Mouse (Mus musculus) kidney, postnatal 4 days (tissue): Measurements from ENCODE around the gene Ifitm2.
A peak's percentile ranks its signal among the peaks of the same experiment; 100 is the strongest.

Experiments
- DNase-seq, 2 experiments: peaks; one replicate each; pipeline ENCODE4 v3.0.0; 2021; ENCODE audit warnings: mixed read lengths in 2 of 2

Ifitm2 gene

DNA sequence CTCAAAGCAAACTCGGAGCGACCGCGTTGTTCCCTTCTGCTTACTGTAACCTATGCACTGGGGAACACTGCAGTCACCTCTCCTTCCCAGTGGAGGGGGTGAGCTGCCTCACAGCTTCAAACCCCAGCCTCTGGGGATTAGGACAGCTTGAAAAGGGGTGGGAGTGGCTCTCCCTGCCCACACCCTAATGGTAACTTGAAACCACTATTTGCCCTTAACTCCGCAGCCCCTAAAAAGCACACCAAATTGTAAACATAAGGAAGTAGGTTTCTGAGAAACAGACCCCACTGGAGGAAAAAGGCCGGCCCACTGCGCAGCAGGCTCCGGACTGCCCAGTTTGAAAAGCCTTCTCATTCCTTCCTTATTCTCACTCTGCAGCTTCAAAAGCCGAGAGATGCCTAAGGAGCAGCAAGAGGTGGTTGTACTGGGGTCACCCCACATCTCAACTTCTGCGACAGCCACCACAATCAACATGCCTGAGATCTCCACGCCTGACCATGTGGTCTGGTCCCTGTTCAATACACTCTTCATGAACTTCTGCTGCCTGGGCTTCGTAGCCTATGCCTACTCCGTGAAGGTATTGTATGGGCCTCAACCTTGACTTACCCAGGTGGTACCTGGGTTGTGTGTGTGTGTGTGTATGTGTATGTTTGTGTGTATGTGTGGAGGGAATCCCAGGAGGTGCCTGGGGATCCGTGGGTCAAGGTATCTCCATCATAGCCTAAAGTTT, 12.2 kb upstream of the Ifitm2 start:
- DNase-seq, result peak; percentile 42 to 61

- no peak for DNase-seq
Observed at GRCm38 (mm10) chr7:140966921-140967320, 11.1 kb upstream of the Ifitm2 start, which contains the start of gene Ifitm1. TSS of gene Ifitm1 (plus strand) at chr7:140967221.

- no peak for DNase-seq
Observed at GRCm38 (mm10) chr7:140962733-140963132, 6.9 kb upstream of the Ifitm2 start.

- DNase-seq, result no peak
Observed at GRCm38 (mm10) chr7:140961416-140961815, 5.6 kb upstream of the Ifitm2 start.

DNA sequence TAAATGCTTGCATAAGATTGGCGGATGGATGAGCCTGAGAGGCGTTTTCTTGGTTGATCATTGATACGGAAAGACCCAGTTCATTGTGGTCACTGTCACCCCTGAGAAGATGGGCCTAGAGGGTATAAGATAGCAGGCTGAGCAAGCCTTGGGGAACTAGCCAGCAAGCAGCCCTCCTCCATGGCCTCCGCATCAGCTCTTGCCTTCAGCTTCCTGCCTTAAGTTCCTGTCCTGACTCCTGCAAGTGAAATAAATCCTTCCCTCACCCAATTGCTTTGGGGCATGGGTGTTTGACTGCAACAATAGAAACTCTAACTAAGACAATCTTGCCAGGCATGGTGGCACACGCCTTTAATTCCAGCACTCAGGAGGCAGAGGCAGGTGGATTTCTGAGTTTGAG, 4.2 kb upstream of the Ifitm2 start:
- DNase-seq, result no peak

GRCm38 (mm10) chr7:140959181-140959901, 3.6 kb upstream of the Ifitm2 start:
- peak; percentile 76 to 81 for DNase-seq

- no peak for DNase-seq
Observed at GRCm38 (mm10) chr7:140956556-140956869, 726 bp upstream of the Ifitm2 start.

DNA sequence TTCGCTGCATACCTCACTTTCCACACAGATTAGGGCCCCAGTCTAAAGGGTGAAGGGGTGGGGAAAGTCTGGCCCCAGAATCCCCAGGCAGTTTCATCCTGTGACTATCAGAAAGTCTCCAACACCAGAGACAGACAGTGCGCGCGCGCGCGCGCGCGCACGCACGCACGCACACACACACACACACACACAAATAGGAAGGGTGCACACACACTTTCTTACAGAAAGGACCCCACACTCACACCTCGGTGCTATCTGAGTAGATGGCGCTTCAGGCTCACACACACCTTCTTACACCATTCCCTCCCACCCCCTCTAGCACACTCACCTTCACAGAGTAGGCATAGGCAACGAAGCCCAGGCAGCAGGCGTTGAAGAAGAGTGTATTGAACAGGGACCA, 445 bp downstream of the Ifitm2 start:
- DNase-seq, result peak; percentile 41 to 63

DNA sequence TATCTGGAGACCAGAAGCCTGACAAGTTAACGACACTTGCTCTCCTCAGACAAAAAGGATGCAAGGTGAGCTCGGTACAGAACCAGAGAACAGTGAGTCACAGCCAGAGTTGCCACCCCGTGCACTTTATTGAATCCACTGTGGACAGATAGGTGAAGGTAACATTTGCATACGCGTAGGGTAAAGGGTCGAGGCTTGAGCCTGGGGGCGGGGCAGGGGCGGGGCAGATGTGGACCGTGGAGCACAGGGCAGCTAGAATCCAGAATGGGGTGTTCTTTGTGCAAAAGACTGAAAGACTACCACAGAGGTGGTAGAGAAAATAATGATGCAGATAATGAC, 1.1 kb downstream of the Ifitm2 start:
- DNase-seq, result peak; percentile 59 to 66

GRCm38 (mm10) chr7:140953800-140954732, 1.7 kb downstream of the Ifitm2 start:
- DNase-seq, result no peak

GRCm38 (mm10) chr7:140953133-140953532, 2.7 kb downstream of the Ifitm2 start:
- no peak for DNase-seq

GRCm38 (mm10) chr7:140952441-140952840, 3.3 kb downstream of the Ifitm2 start:
- no peak for DNase-seq

DNA sequence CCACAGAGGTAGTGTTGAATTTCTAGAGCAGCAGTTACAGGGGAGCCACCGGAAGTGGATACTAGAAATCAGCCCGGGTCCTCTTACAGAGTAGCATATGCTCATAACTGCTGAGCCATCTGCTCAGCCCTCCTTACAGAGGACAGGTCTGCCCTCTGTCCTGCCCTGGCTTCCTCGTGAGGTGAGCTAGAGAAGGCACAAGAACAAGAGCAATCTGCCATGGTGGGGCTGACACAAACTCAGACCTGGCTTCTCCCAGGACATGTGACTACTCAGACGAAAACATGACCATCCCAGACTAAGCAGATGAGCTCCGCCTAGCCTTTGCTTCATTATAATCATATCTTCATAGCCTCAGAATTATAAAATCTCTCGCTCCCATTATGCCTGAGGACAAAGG, 4.0 kb downstream of the Ifitm2 start:
- no peak for DNase-seq

GRCm38 (mm10) chr7:140951051-140951450, 4.7 kb downstream of the Ifitm2 start:
- DNase-seq, result peak; percentile 58 to 72

- DNase-seq, result no peak
Observed at GRCm38 (mm10) chr7:140949824-140950530, 5.8 kb downstream of the Ifitm2 start, which contains the start of gene Ifitm5. TSS of gene Ifitm5 (minus strand) at chr7:140950291.

GRCm38 (mm10) chr7:140949255-140949654, 6.5 kb downstream of the Ifitm2 start:
- DNase-seq, result no peak

DNA sequence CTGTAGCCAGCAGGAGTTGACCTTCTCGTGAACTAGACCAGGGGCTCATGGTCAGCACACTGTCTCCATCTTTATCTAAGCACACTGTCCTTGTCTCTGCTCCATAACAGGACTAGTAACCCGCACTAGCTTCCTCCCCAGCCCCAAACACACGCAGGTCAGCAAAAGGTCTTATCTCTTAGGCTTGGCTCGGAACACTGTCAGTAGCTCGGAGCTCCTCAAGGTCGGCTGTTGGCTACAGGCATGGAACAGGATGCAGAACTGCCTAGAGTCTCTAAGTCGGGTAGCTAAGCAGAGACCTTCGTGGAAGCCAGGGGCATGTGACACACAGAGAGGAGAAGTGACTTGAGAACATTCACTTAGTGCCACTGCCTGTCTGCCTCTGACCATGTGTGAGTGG, 7.6 kb downstream of the Ifitm2 start:
- DNase-seq, result no peak

GRCm38 (mm10) chr7:140946980-140947379, 8.8 kb downstream of the Ifitm2 start:
- DNase-seq, result no peak

GRCm38 (mm10) chr7:140946311-140946710, 9.5 kb downstream of the Ifitm2 start:
- DNase-seq, result no peak

DNA sequence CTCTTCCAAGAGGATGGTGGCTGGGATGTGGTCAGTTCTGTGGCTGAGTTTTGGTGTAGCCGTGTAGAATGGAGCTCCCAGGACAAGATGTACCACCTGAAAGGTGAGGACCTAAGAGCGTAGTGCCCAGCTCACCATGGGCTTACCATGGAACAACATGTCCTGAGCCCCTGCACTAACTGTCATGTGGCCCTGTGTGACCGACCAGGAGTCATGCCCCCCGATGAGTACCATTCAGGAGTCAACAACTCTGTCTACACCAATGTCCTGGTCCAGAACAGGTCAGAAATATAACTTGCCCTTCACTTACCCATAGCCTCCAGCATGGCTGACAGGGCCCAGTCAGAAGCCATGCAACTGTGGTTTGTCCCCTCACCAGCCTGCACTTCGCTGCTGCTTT, 10.5 kb downstream of the Ifitm2 start:
- DNase-seq, result no peak

DNA sequence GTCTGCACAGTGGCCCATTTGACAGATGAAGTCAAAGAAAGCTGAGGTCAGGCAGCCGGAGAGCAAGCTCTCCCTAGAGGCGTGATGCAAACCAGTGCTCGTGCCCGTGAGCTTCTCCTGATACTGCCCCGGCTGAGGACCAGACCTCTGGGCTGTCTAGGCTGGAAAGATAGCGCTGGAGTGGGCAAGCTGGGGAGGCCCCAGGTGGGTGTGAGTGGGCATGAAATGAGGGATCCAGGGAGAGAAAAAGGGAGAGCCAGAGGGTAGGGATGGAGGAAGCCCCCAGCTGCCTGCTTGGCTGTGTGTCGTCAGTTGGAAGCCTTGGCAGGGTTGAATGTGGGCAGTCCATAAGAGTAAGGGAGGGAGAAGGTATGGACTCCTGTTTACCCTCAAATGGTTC, 11.6 kb downstream of the Ifitm2 start:
- no peak for DNase-seq

DNA sequence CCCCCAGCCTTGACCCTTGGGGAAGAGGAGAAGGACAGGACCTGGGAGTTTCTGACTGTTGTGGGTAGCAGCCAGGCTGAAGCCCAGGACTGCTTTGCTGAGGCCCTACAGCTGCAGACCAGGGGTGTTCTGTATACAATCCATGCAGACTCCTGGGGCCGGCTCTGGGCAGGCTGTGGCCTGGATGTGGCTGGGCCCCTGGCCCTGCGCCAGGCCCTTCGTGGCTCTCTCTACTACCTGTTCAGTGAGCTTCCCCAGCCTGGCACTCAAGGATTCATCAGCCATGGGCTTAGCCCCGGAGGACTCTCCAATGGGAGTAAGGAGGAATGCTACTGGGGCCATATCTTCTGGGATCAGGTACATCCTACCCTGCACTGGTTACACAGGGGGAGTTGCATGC, 12.4 kb downstream of the Ifitm2 start:
- peak in 1 of 2 experiments; percentile 13 for DNase-seq

GRCm38 (mm10) chr7:140942811-140943210, 13.0 kb downstream of the Ifitm2 start:
- DNase-seq, result peak in 1 of 2 experiments; percentile 6
